Mouse (Mus musculus): Measurements from ENCODE around the gene Cgnl1.

Gene Cgnl1

GRCm38 (mm10) chr9:71642270-71642669 is 129.1 kb downstream of the Cgnl1 start:
- TF ChIP-seq GATA4 (IDR thresholded peaks at IDR 0.05; ENCODE audit: insufficient replicate concordance, low read length): no peak

- TF ChIP-seq GATA4 (IDR thresholded peaks at IDR 0.05; ENCODE audit: insufficient replicate concordance, low read length): no peak
Observed at GRCm38 (mm10) chr9:71640361-71640927, 131.0 kb downstream of the Cgnl1 start.

- TF ChIP-seq GATA4 (IDR thresholded peaks at IDR 0.05; ENCODE audit: insufficient replicate concordance, low read length): no peak
Observed at GRCm38 (mm10) chr9:71638198-71638597, 133.2 kb downstream of the Cgnl1 start.

GRCm38 (mm10) chr9:71636854-71637253 is 134.5 kb downstream of the Cgnl1 start:
- TF ChIP-seq GATA4 (IDR thresholded peaks at IDR 0.05; ENCODE audit: insufficient replicate concordance, low read length): no peak

- TF ChIP-seq GATA4 (IDR thresholded peaks at IDR 0.05; ENCODE audit: insufficient replicate concordance, low read length): no peak
Observed at GRCm38 (mm10) chr9:71635627-71636026, 135.8 kb downstream of the Cgnl1 start.

- TF ChIP-seq GATA4 (IDR thresholded peaks at IDR 0.05; ENCODE audit: insufficient replicate concordance, low read length): no peak
Observed at GRCm38 (mm10) chr9:71634916-71635315, 136.5 kb downstream of the Cgnl1 start.

- no peak for TF ChIP-seq GATA4 (IDR thresholded peaks at IDR 0.05; ENCODE audit: insufficient replicate concordance, low read length)
Observed at GRCm38 (mm10) chr9:71628921-71629320, 142.5 kb downstream of the Cgnl1 start.

- no peak for TF ChIP-seq GATA4 (IDR thresholded peaks at IDR 0.05; ENCODE audit: insufficient replicate concordance, low read length)
Observed at GRCm38 (mm10) chr9:71628286-71628685, 143.1 kb downstream of the Cgnl1 start.

GRCm38 (mm10) chr9:71625961-71626360 is 145.4 kb downstream of the Cgnl1 start:
- TF ChIP-seq GATA4 (IDR thresholded peaks at IDR 0.05; ENCODE audit: insufficient replicate concordance, low read length): no peak

DNA sequence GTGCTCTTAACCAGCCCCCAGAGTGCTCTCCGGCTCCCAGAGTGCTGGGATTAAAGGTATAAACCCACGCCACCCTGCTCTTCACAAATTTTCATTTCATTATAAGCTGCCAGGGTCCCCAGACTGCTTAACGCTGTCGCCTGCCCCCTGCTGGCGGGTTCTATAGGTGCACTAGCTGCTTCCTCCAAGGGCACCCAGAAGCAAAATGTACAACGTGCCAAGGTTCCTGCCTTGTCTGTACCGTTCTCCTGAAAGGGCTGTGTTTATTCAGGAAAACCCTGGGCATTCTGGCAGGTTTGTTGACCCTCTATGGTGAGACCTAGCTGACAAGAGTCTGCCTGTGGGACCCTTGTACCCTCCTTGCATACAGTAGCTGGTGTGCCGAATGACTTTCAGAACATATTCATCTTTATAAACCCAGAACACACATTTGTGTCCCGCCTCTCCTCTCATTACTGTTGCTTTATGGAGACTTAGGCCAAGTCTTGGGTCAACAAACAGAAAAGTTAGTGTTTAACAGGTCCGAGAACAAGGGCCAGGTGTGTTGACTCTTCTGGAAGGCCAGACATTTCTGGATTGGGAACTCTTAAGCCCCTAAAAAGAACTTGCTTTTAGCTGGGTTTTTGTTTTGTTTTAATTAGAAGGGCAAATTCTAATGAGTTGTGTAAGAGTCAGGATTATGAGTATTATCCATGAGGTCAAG is 146.5 kb downstream of the Cgnl1 start:
- no peak for TF ChIP-seq GATA4 (IDR thresholded peaks at IDR 0.05; ENCODE audit: insufficient replicate concordance, low read length)

- TF ChIP-seq GATA4 (IDR thresholded peaks at IDR 0.05; ENCODE audit: insufficient replicate concordance, low read length): no peak
Observed at GRCm38 (mm10) chr9:71623871-71624569, 147.4 kb downstream of the Cgnl1 start.

DNA sequence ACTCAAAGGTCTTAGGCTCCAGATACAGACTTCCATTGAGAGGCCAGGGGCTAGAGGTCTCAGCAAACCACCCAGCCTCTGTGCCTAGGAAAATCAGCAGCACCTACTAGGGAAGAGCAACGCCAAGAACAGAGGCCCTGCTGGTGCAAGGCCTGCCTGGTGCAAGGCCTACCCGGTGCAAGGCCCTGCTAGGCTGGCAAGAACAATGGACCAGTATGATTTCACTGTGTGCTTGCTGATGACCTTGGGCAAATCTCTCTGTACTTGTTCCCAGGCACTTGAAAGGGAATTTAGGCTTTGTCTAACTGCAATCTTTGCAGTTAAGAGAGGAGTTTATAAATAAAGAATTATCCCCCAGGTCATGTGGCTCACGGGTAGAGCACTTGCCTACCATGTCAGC is 148.8 kb downstream of the Cgnl1 start:
- TF ChIP-seq GATA4 (IDR thresholded peaks at IDR 0.05; ENCODE audit: insufficient replicate concordance, low read length): no peak

DNA sequence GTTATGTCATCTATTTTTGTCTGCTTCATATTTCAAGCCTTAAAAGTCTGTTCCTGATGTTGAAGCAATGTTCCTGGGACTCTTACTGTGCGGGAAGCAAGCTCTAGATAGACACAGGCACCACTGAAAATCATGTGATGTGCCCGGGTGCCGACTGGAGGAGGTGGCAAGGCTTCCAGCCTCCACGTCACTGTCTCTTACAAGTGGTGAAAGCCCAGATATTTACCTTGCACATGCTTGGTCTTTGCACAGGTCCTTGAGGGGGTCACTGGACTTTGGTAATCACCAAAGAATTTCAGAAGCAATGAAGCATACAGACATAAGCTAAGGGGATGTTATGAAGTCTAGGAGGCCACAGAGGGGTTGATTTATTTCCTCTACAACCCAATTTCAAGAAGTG is 149.4 kb downstream of the Cgnl1 start:
- TF ChIP-seq GATA4 (IDR thresholded peaks at IDR 0.05; ENCODE audit: insufficient replicate concordance, low read length): no peak

GRCm38 (mm10) chr9:71617363-71617762 is 154.0 kb downstream of the Cgnl1 start:
- TF ChIP-seq GATA4 (IDR thresholded peaks at IDR 0.05; ENCODE audit: insufficient replicate concordance, low read length): no peak

DNA sequence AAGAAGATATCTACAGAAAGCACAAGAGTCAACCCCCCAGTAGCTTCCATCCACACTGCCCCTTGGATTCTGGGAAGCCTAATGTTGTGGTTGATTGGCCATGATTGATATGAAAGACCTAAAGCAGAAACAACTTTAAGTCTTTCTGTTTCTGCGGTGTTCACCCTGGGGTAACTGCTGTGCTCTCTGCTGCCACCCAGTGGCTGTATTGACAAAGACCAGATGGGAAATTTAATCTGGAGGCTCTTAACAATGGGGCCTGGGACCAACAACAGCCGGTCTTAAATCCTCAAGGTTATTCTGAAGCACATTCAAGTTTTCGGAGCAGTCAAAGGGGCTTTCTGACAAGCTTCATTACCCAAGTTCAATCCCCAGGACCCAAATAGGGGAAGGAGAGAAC is 155.2 kb downstream of the Cgnl1 start:
- no peak for TF ChIP-seq GATA4 (IDR thresholded peaks at IDR 0.05; ENCODE audit: insufficient replicate concordance, low read length)

DNA sequence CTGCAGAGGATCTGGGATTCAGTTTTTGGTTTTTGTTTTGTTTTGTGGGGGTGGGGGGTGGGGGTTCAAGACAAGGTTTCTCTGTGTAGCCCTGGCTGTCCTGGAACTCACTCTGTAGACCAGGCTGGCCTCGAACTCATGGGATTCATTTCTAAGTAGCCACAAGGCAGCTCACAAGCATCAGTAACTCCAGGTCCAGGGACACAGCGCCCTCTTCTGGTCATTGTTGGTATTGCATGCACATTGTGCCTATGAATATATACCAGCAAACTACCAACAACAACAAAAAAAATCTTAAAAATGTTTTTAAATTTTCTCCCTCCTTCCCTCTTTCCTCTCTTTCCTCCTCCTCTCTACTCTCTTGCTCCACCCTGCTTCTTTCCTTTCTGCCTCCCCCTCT is 156.8 kb downstream of the Cgnl1 start:
- TF ChIP-seq GATA4 (IDR thresholded peaks at IDR 0.05; ENCODE audit: insufficient replicate concordance, low read length): no peak

Data from liver, adult (tissue).